Mouse (Mus musculus) MEL (cell line): ENCODE results near the gene Ryk. TPM values are rescaled to one million over a fixed set of nuclear protein-coding genes. Genes with fewer than 3 reads are reported as not detected.
A peak's percentile ranks its signal among the peaks of the same experiment; 100 is the strongest.

Experiments used
- DNase-seq: peaks from one replicate; pipeline ENCODE4 v3.0.0; 2011; ENCODE audit warnings: low read depth, low spot score
- H3K27ac ChIP-seq: 2 replicates; pipeline ENCODE4 v1.5.1; 2012; ENCODE audit warnings: low read depth, mild to moderate bottlenecking, control low read depth, low read length, moderate library complexity; ENCODE audit not compliant: control insufficient read depth
- H3K27me3 ChIP-seq, 2 experiments: fragments of 150-350 bp in 1 of 2; sonication (generic) in 1 of 2; 2 replicates each; pipeline ENCODE4 v1.6.1; 2012; ENCODE audit warnings: low read length in 2 of 2, mild to moderate bottlenecking in 2 of 2, improper control_type of control experiment in 1 of 2, moderate library complexity in 1 of 2; ENCODE audit not compliant: insufficient read depth in 2 of 2, control insufficient read depth in 1 of 2
- H3K36me3 ChIP-seq, 2 experiments: 2 replicates each; pipeline ENCODE4 v1.6.1; 2012 to 2014; ENCODE audit warnings: low read length in 2 of 2, improper control_type of control experiment in 1 of 2, inconsistent platforms in 1 of 2, mild to moderate bottlenecking in 1 of 2; ENCODE audit not compliant: insufficient read depth in 2 of 2, control insufficient read depth in 1 of 2
- H3K4me1 ChIP-seq, 2 experiments: fragments of 150-350 bp in 1 of 2; sonication (generic) in 1 of 2; 2 replicates each; pipeline ENCODE4 v1.6.1; 2012; ENCODE audit warnings: low read length in 2 of 2, improper control_type of control experiment in 1 of 2, mild to moderate bottlenecking in 1 of 2; ENCODE audit not compliant: insufficient read depth in 2 of 2, control insufficient read depth in 1 of 2
- H3K4me3 ChIP-seq, 2 experiments: fragments of 150-350 bp in 1 of 2; sonication (generic) in 1 of 2; 2 replicates each; pipeline ENCODE4 v1.5.1; 2012; ENCODE audit warnings: low read depth in 2 of 2, low read length in 2 of 2, mild to moderate bottlenecking in 2 of 2, moderate library complexity in 2 of 2, control low read depth in 1 of 2, improper control_type of control experiment in 1 of 2; ENCODE audit not compliant: control insufficient read depth in 1 of 2, insufficient read depth in 1 of 2
- H3K79me2 ChIP-seq: 2 replicates; pipeline ENCODE4 v1.6.1; 2012; ENCODE audit warnings: mild to moderate bottlenecking, low read length, moderate library complexity; ENCODE audit not compliant: control insufficient read depth, poor library complexity, insufficient read depth
- H3K9ac ChIP-seq: 2 replicates; pipeline ENCODE4 v1.6.1; 2012; ENCODE audit warnings: low read depth, mild to moderate bottlenecking, control low read depth, low read length, moderate library complexity; ENCODE audit not compliant: control insufficient read depth, poor library complexity, severe bottlenecking
- H3K9me3 ChIP-seq: fragments of 150-350 bp; sonication (generic); replicated peaks from 2 replicates; pipeline ENCODE4 v1.6.1; 2012; ENCODE audit warnings: mild to moderate bottlenecking, low read length, improper control_type of control experiment, moderate library complexity; ENCODE audit not compliant: insufficient read depth
- CTCF ChIP-seq, 3 experiments: IDR thresholded peaks in 2 of 3; conservative IDR thresholded peaks in 1 of 3; 2 replicates each; pipeline ENCODE4 v1.5.1; 2011 to 2012; ENCODE audit warnings: low read length in 3 of 3, low read depth in 2 of 3, mild to moderate bottlenecking in 2 of 3, improper control_type of control experiment in 1 of 3, inconsistent platforms in 1 of 3, mixed read lengths in 1 of 3, moderate library complexity in 1 of 3; ENCODE audit not compliant: control insufficient read depth in 1 of 3, insufficient read depth in 1 of 3, poor library complexity in 1 of 3, severe bottlenecking in 1 of 3
- E2F4 ChIP-seq: IDR thresholded peaks from 2 replicates; pipeline ENCODE4 v1.6.1; 2011; ENCODE audit warnings: low read depth, low read length, improper control_type of control experiment, borderline replicate concordance
- ELF1 ChIP-seq: IDR thresholded peaks from 2 replicates; pipeline ENCODE4 v1.6.1; 2014; ENCODE audit warnings: low read depth, mild to moderate bottlenecking, inconsistent platforms, low read length, improper control_type of control experiment, moderate library complexity
- EP300 ChIP-seq, 2 experiments: IDR thresholded peaks; 2 replicates each; pipeline ENCODE4 v1.6.1; 2011; ENCODE audit warnings: improper control_type of control experiment in 2 of 2, low read length in 2 of 2, low read depth in 1 of 2, mild to moderate bottlenecking in 1 of 2
- ETS1 ChIP-seq: IDR thresholded peaks from 2 replicates; pipeline ENCODE4 v1.6.1; 2012; ENCODE audit warnings: low read depth, mild to moderate bottlenecking, inconsistent platforms, low read length, improper control_type of control experiment, moderate library complexity
- GABPA ChIP-seq: IDR thresholded peaks from 2 replicates; pipeline ENCODE4 v1.6.1; 2012; ENCODE audit warnings: low read depth, mild to moderate bottlenecking, inconsistent platforms, low read length, improper control_type of control experiment, moderate library complexity
- GATA1 ChIP-seq: IDR thresholded peaks from 2 replicates; pipeline ENCODE4 v1.6.1; 2011; ENCODE audit warnings: low read depth, low read length, improper control_type of control experiment
- HCFC1 ChIP-seq: IDR thresholded peaks from 2 replicates; pipeline ENCODE4 v1.6.1; 2012; ENCODE audit warnings: low read depth, mild to moderate bottlenecking, inconsistent platforms, low read length, improper control_type of control experiment, moderate library complexity
- JUND ChIP-seq: IDR thresholded peaks from 2 replicates; pipeline ENCODE4 v1.6.1; 2011; ENCODE audit warnings: low read depth, mild to moderate bottlenecking, improper control_type of control experiment, low read length
- KAT2A ChIP-seq: conservative IDR thresholded peaks from 2 replicates; pipeline ENCODE4 v1.6.1; 2012; ENCODE audit warnings: low read depth, low read length, improper control_type of control experiment, inconsistent platforms
- MAFK ChIP-seq: IDR thresholded peaks from 2 replicates; pipeline ENCODE4 v1.6.1; 2011; ENCODE audit warnings: low read depth, mild to moderate bottlenecking, low read length, improper control_type of control experiment, borderline replicate concordance
- MAX ChIP-seq: IDR thresholded peaks from 2 replicates; pipeline ENCODE4 v1.6.1; 2011; ENCODE audit warnings: low read length, improper control_type of control experiment
- MAZ ChIP-seq: IDR thresholded peaks from 2 replicates; pipeline ENCODE4 v1.6.1; 2012; ENCODE audit warnings: low read depth, mild to moderate bottlenecking, inconsistent platforms, low read length, improper control_type of control experiment
- MEF2A ChIP-seq: IDR thresholded peaks from 2 replicates; pipeline ENCODE4 v1.6.1; 2014; ENCODE audit warnings: low read depth, mild to moderate bottlenecking, inconsistent platforms, low read length, improper control_type of control experiment; ENCODE audit not compliant: poor library complexity, insufficient replicate concordance, severe bottlenecking; ENCODE audit errors: extremely low read depth
- MXI1 ChIP-seq: IDR thresholded peaks from 2 replicates; pipeline ENCODE4 v1.6.1; 2011; ENCODE audit warnings: mild to moderate bottlenecking, low read depth, low read length, improper control_type of control experiment
- MYB ChIP-seq: IDR thresholded peaks from 2 replicates; pipeline ENCODE4 v1.6.1; 2011; ENCODE audit warnings: mild to moderate bottlenecking, low read depth, low read length, improper control_type of control experiment
- MYC ChIP-seq: IDR thresholded peaks from 2 replicates; pipeline ENCODE4 v1.6.1; 2011; ENCODE audit warnings: low read depth, mild to moderate bottlenecking, low read length, improper control_type of control experiment, moderate library complexity
- NELFE ChIP-seq: IDR thresholded peaks from 2 replicates; pipeline ENCODE4 v1.6.1; 2011; ENCODE audit warnings: low read depth, low read length, improper control_type of control experiment
- NRF1 ChIP-seq: IDR thresholded peaks from 2 replicates; pipeline ENCODE4 v1.6.1; 2014; ENCODE audit warnings: low read depth, mild to moderate bottlenecking, inconsistent platforms, low read length, improper control_type of control experiment, moderate library complexity; ENCODE audit not compliant: poor library complexity, insufficient read depth, severe bottlenecking
- POLR2A ChIP-seq, 2 experiments: IDR thresholded peaks; 2 replicates each; pipeline ENCODE4 v1.6.1; 2011 to 2012; ENCODE audit warnings: low read length in 2 of 2, mild to moderate bottlenecking in 2 of 2, control low read depth in 1 of 2, improper control_type of control experiment in 1 of 2, low read depth in 1 of 2, moderate library complexity in 1 of 2; ENCODE audit not compliant: control insufficient read depth in 1 of 2, insufficient read depth in 1 of 2, poor library complexity in 1 of 2
- RAD21 ChIP-seq: IDR thresholded peaks from 2 replicates; pipeline ENCODE4 v1.6.1; 2011; ENCODE audit warnings: mild to moderate bottlenecking, low read depth, low read length, improper control_type of control experiment
- RCOR1 ChIP-seq: IDR thresholded peaks from 2 replicates; pipeline ENCODE4 v1.6.1; 2012; ENCODE audit warnings: low read depth, mild to moderate bottlenecking, inconsistent platforms, low read length, improper control_type of control experiment
- SIN3A ChIP-seq: IDR thresholded peaks from 2 replicates; pipeline ENCODE4 v1.6.1; 2012; ENCODE audit warnings: low read length, improper control_type of control experiment, inconsistent platforms
- SMC3 ChIP-seq: IDR thresholded peaks from 2 replicates; pipeline ENCODE4 v1.6.1; 2011; ENCODE audit warnings: low read depth, low read length, improper control_type of control experiment
- TAL1 ChIP-seq: IDR thresholded peaks from 2 replicates; pipeline ENCODE4 v1.6.1; 2012; ENCODE audit warnings: mild to moderate bottlenecking, inconsistent platforms, low read length, moderate library complexity, mixed read lengths
- TBP ChIP-seq: IDR thresholded peaks from 2 replicates; pipeline ENCODE4 v1.8.0; 2011; ENCODE audit warnings: low read depth, low read length, improper control_type of control experiment
- TCF12 ChIP-seq: IDR thresholded peaks from 2 replicates; pipeline ENCODE4 v1.6.1; 2014; ENCODE audit warnings: low read depth, mild to moderate bottlenecking, inconsistent platforms, low read length, improper control_type of control experiment, moderate library complexity
- USF1 ChIP-seq: IDR thresholded peaks from 2 replicates; pipeline ENCODE4 v1.6.1; 2014; ENCODE audit warnings: low read depth, mild to moderate bottlenecking, inconsistent platforms, low read length, improper control_type of control experiment, moderate library complexity
- ZC3H11A ChIP-seq: IDR thresholded peaks from 2 replicates; pipeline ENCODE4 v1.6.1; 2012; ENCODE audit warnings: low read depth, mild to moderate bottlenecking, inconsistent platforms, low read length, improper control_type of control experiment
- ZKSCAN1 ChIP-seq: IDR thresholded peaks from 2 replicates; pipeline ENCODE4 v1.6.1; 2012; ENCODE audit warnings: low read depth, mild to moderate bottlenecking, inconsistent platforms, low read length, improper control_type of control experiment, moderate library complexity
- ZMIZ1 ChIP-seq: IDR thresholded peaks from 2 replicates; pipeline ENCODE4 v1.6.1; 2012; ENCODE audit warnings: low read depth, mild to moderate bottlenecking, inconsistent platforms, low read length, improper control_type of control experiment, moderate library complexity
- polyA plus RNA-seq, 2 experiments: library from polyadenylated mRNA; stranded (reverse) in 1 of 2; unstranded in 1 of 2; fragments of >175 nt in 1 of 2; fragments of >200 nt in 1 of 2; gene quantifications; 2 replicates each; pipeline versions ENCODE4 v1.2.1 to v1.2.4; 2012; ENCODE audit warnings: low replicate concordance in 2 of 2, low read depth in 1 of 2; ENCODE audit not compliant: insufficient read length in 2 of 2, insufficient read depth in 1 of 2, missing spikeins in 1 of 2
- total RNA-seq: library from RNA; depleted of rRNA; stranded (reverse); fragments of 300-350 nt; gene quantifications from 2 replicates; pipeline ENCODE4 v1.2.3, GENCODE M21; 2012

Ryk gene
- total and polyA plus RNA-seq, 3 experiments, result 46.0 to 47.3 (median 46.4) TPM

GRCm38 (mm10) chr9:102860802-102861469, 26.2 kb downstream of the Ryk start:
- peak; percentile 74 for DNase-seq
- Histone ChIP-seq H3K4me3 (peak overlapping the region in 1 of 2 experiments; percentile 27; a peak in 2 of 4 replicates), H3K36me3 (peaks cover 2 to 56% of the 10 kb centered on the region in 2 experiments; a peak in 3 of 4 replicates), H3K9ac (peak overlapping the region; percentile 3), H3K9me3 (no peaks in the 10 kb centered on the region), H3K27ac (peak overlapping the region; percentile 82), H3K79me2 (peaks cover 18% of the 10 kb centered on the region), H3K4me1 (peaks cover 15 to 47% of the 10 kb centered on the region in 2 experiments), H3K27me3 (no peaks in the 10 kb centered on the region)
- TF ChIP-seq ZMIZ1 (no peak), MAZ (no peak), KAT2A (no peak), ELF1 (no peak), RAD21 (no peak), RCOR1 (0 out of 2 replicates have a peak, but pooled peaks have one; percentile 44), NELFE (no peak), ZC3H11A (0 out of 2 replicates have a peak, but pooled peaks have one; percentile 9), ETS1 (peak; percentile 9; the same call in 1 of the 2 replicates), GABPA (0 out of 2 replicates have a peak, but pooled peaks have one; percentile 18), SMC3 (no peak; the same call in 1 of the 2 replicates), POLR2A (IDR thresholded peaks at IDR 0.05; ENCODE audit: control insufficient read depth in 1 of 2, insufficient read depth in 1 of 2, low read depth in 1 of 2, low read length in 2 of 2, poor library complexity in 1 of 2) (no peak), MYB (no peak), CTCF (IDR thresholded peaks at IDR 0.05 in 2 of 3, conservative IDR thresholded peaks at IDR 0.05 in 1 of 3; ENCODE audit: control insufficient read depth in 1 of 3, insufficient read depth in 1 of 3, low read depth in 2 of 3, low read length in 3 of 3, poor library complexity in 1 of 3, severe bottlenecking in 1 of 3) (no peak), JUND (no peak), ZKSCAN1 (peak; percentile 69; the same call in 1 of the 2 replicates), MXI1 (peak; percentile 30; the same call in 1 of the 2 replicates), MAX (no peak), USF1 (no peak), HCFC1 (no peak), TCF12 (peak; percentile 13; the same call in 1 of the 2 replicates), EP300 (IDR thresholded peaks at IDR 0.05; ENCODE audit: low read depth in 1 of 2, low read length in 2 of 2) (peak in 1 of 2 experiments; percentile 32; a peak in 3 of 4 replicates), MEF2A (no peak), MYC (no peak), TBP (no peak), SIN3A (peak; percentile 37), TAL1 (no peak), GATA1 (peak; percentile 65; the same call in 1 of the 2 replicates), MAFK (no peak), NRF1 (peak; percentile 59; the same call in 1 of the 2 replicates), E2F4 (no peak)
